In the genomic region with DNA sequence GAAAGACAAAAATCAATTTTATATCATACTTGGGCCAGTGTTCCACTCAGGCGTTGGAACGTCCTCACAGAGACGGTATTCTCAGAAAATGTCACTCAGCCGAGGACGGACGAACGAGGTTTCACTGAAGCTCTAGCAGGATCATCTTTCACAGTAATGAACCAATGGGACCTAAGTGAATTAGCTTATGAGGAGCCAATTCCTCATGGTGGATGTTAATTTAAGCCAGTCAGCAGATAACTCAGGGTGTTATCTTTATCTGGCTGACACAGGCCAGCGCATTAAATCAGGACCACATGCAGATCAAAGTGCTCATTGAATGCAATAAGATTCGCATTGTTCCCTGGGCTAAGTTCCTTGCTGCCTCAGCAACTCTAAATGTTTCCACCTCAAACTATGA, we compare ENCODE assay signal across 8 mouse cellular contexts. TPM values are rescaled to one million over a fixed set of nuclear protein-coding genes. Genes with fewer than 3 reads are reported as not detected.
DNase-seq lines count a peak whose midpoint lies in the region; ATAC-seq lines count a peak whose summit lies in the region.

No protein-coding gene starts in this region.

- H3K27me3 ChIP-seq in intestine, embryonic 15.5 days (replicated peaks): no peaks in the 10 kb centered on the region
- no peaks in the 10 kb centered on the region for H3K27me3 ChIP-seq in intestine, embryonic 16.5 days (replicated peaks; ENCODE audit: control insufficient read depth, insufficient read depth, low read length)
- H3K27me3 ChIP-seq in forebrain, embryonic 16.5 days (replicated peaks; ENCODE audit: control insufficient read depth, insufficient read depth, low read length): no peaks in the 10 kb centered on the region
- no peaks in the 10 kb centered on the region for H3K27me3 ChIP-seq in midbrain, embryonic 15.5 days (replicated peaks)

- H3K4me3 ChIP-seq in intestine, embryonic 15.5 days (replicated peaks): no peak overlapping the region
- H3K4me3 ChIP-seq in intestine, embryonic 16.5 days (ENCODE audit: low read length): no peak overlapping the region
- no peak overlapping the region for H3K4me3 ChIP-seq in forebrain, embryonic 16.5 days (replicated peaks; ENCODE audit: low read length)
- H3K4me3 ChIP-seq in midbrain, embryonic 15.5 days: no peak overlapping the region

- 0 out of 2 replicates have a peak, but pooled peaks cover 3% of the 10 kb centered on the region for H3K4me1 ChIP-seq in intestine, embryonic 15.5 days (replicated peaks)
- H3K4me1 ChIP-seq in intestine, embryonic 16.5 days (ENCODE audit: control insufficient read depth, insufficient read depth, low read length): peaks cover 6% of the 10 kb centered on the region; the same call in 1 of the 2 replicates
- H3K4me1 ChIP-seq in forebrain, embryonic 16.5 days (replicated peaks; ENCODE audit: control insufficient read depth, insufficient read depth, low read length): peaks cover 15% of the 10 kb centered on the region
- H3K4me1 ChIP-seq in midbrain, embryonic 15.5 days: peaks cover 21% of the 10 kb centered on the region

- H3K27ac ChIP-seq in intestine, embryonic 15.5 days: 0 out of 2 replicates have a peak overlapping the region, but pooled peaks have one; percentile 22
- H3K27ac ChIP-seq in intestine, embryonic 16.5 days (ENCODE audit: low read length): no peak overlapping the region
- peak overlapping the region; percentile 38 for H3K27ac ChIP-seq in forebrain, embryonic 16.5 days (ENCODE audit: low read length)
- H3K27ac ChIP-seq in midbrain, embryonic 15.5 days: peak overlapping the region; percentile 79

- WGBS in intestine, embryonic 15.5 days: 44% methylated on average over 9 of the region's 9 CpGs
- 48% methylated on average over 9 of the region's 9 CpGs for WGBS in intestine, embryonic 16.5 days
- WGBS in forebrain, embryonic 16.5 days: 32% methylated on average over 9 of the region's 9 CpGs
- 9% methylated on average over 9 of the region's 9 CpGs for WGBS in midbrain, embryonic 15.5 days

- no peak for ATAC-seq in intestine, embryonic 15.5 days
- no peak for ATAC-seq in intestine, embryonic 16.5 days
- peak; percentile 21 for ATAC-seq in forebrain, embryonic 16.5 days
- ATAC-seq in midbrain, embryonic 15.5 days (replicated peaks): peak; percentile 71
- no peak for ATAC-seq in erythroid progenitor cell, adult 5-6 weeks (replicated peaks; ENCODE audit: low FRiP score, poor library complexity, severe bottlenecking)

- H3K4me2 ChIP-seq in intestine, embryonic 15.5 days (replicated peaks): 0 out of 2 replicates have a peak overlapping the region, but pooled peaks have one; percentile 7
- no peak overlapping the region for H3K4me2 ChIP-seq in intestine, embryonic 16.5 days (ENCODE audit: low read depth, low read length)
- peak overlapping the region; percentile 42; the same call in 1 of the 2 replicates for H3K4me2 ChIP-seq in forebrain, embryonic 16.5 days (ENCODE audit: low read length)
- peak overlapping the region; percentile 32 for H3K4me2 ChIP-seq in midbrain, embryonic 15.5 days

- H3K9ac ChIP-seq in intestine, embryonic 15.5 days: no peak overlapping the region
- no peak overlapping the region for H3K9ac ChIP-seq in intestine, embryonic 16.5 days (ENCODE audit: low read depth, low read length)
- peak overlapping the region; percentile 5 for H3K9ac ChIP-seq in forebrain, embryonic 16.5 days (replicated peaks; ENCODE audit: low read depth, low read length)
- H3K9ac ChIP-seq in midbrain, embryonic 15.5 days: no peak overlapping the region

- DNase-seq in embryo, embryonic 11 days: peak; percentile 48
- no peak for DNase-seq in right cerebral cortex, adult 18-20 months
- no peak for DNase-seq in thymus, postnatal 4 days

- no peaks in the 10 kb centered on the region for H3K9me3 ChIP-seq in intestine, embryonic 15.5 days
- no peaks in the 10 kb centered on the region for H3K9me3 ChIP-seq in intestine, embryonic 16.5 days (ENCODE audit: control insufficient read depth, low read length)
- no peaks in the 10 kb centered on the region for H3K9me3 ChIP-seq in forebrain, embryonic 16.5 days (ENCODE audit: control insufficient read depth, low read length)
- no peaks in the 10 kb centered on the region for H3K9me3 ChIP-seq in midbrain, embryonic 15.5 days

- no peaks in the 10 kb centered on the region for H3K36me3 ChIP-seq in intestine, embryonic 15.5 days
- no peaks in the 10 kb centered on the region for H3K36me3 ChIP-seq in intestine, embryonic 16.5 days (ENCODE audit: control insufficient read depth, insufficient read depth, low read length)
- H3K36me3 ChIP-seq in forebrain, embryonic 16.5 days (ENCODE audit: control insufficient read depth, insufficient read depth): no peaks in the 10 kb centered on the region; the same call in none of the 2 replicates
- H3K36me3 ChIP-seq in midbrain, embryonic 15.5 days (replicated peaks): peaks cover 14% of the 10 kb centered on the region; the same call in 1 of the 2 replicates

RNA-seq across cellular contexts. Expression of a gene that starts 53.0 kb away (rescaled TPM):
- 41.2 and 42.4 TPM in 2 replicates for polyA plus RNA-seq in intestine, embryonic 15.5 days (2015; fragmentation: Nextera tagmentation; extraction: Ambion mirVana)
- polyA plus RNA-seq in intestine, embryonic 16.5 days (2015; fragmentation: Nextera tagmentation; extraction: Ambion mirVana): 31.9 and 33.0 TPM in 2 replicates
- 9.0 and 9.6 TPM in 2 replicates for polyA plus RNA-seq in forebrain, embryonic 16.5 days (2015; fragmentation: Nextera tagmentation; extraction: Ambion mirVana)
- polyA plus RNA-seq in midbrain, embryonic 15.5 days (2015; fragmentation: Nextera tagmentation; extraction: Ambion mirVana): 3.4 and 4.1 TPM in 2 replicates
- 5.9 and 7.6 TPM in 2 replicates for total RNA-seq in erythroid progenitor cell, adult 5-6 weeks (2015; ENCODE audit: low replicate concordance)
- total RNA-seq in erythroid progenitor cell, adult 5-6 weeks (2017; ENCODE audit: low replicate concordance): 16.7 and 17.9 TPM in 2 replicates

Comparison
In these comparisons a context has a peak if more than half of its experiments do, and no peak if none do; other contexts are left out.
1. ATAC-seq: peak in forebrain, embryonic 16.5 days (single experiment) and midbrain, embryonic 15.5 days (single experiment); none in intestine, embryonic 15.5 days (single experiment), intestine, embryonic 16.5 days (single experiment) and erythroid progenitor cell, adult 5-6 weeks (single experiment).